In genomic region chr10:8912706-8913275, GRCm38 (mm10) we compare ENCODE assay signal across 8 mouse cellular contexts. TPM values are rescaled to one million over a fixed set of nuclear protein-coding genes. Genes with fewer than 3 reads are reported as not detected.
DNase-seq lines count a peak whose midpoint lies in the region; ATAC-seq and TF ChIP-seq lines count a peak whose summit lies in the region.

No protein-coding gene starts in this region.

- no peak overlapping the region for H3K4me3 ChIP-seq in intestine, postnatal 0 days (ENCODE audit: low read depth, low read length)
- no peak overlapping the region for H3K4me3 ChIP-seq in intestine, embryonic 16.5 days (ENCODE audit: low read length)
- no peak overlapping the region for H3K4me3 ChIP-seq in liver, embryonic 14.5 days (ENCODE audit: insufficient read depth in 1 of 2, low read depth in 2 of 2, low read length in 2 of 2)

- peak; percentile 39 for DNase-seq in adrenal gland, postnatal 25 days
- DNase-seq in liver, embryonic 14.5 days (ENCODE audit: low read depth in 3 of 3, low spot score in 3 of 3): no peak
- peak; percentile 5 to 57 for DNase-seq in spleen, postnatal 10 days (ENCODE audit: low spot score in 2 of 2)
- no peak for DNase-seq in layer of hippocampus, postnatal 36 days
- no peak for DNase-seq in left cerebral cortex, postnatal 4 days
- no peak for DNase-seq in right cerebral cortex, adult 2 months (ENCODE audit: low spot score in 2 of 2)

- H3K36me3 ChIP-seq in intestine, postnatal 0 days (ENCODE audit: control insufficient read depth, insufficient read depth): no peaks in the 10 kb centered on the region
- H3K36me3 ChIP-seq in intestine, embryonic 16.5 days (ENCODE audit: control insufficient read depth, insufficient read depth, low read length): no peaks in the 10 kb centered on the region
- no peaks in the 10 kb centered on the region for H3K36me3 ChIP-seq in liver, embryonic 14.5 days (replicated peaks; ENCODE audit: control insufficient read depth, insufficient read depth, low read depth)

- H3K4me1 ChIP-seq in intestine, postnatal 0 days (replicated peaks; ENCODE audit: control insufficient read depth, insufficient read depth, low read length): 0 out of 2 replicates have a peak, but pooled peaks cover 4% of the 10 kb centered on the region
- peaks cover 10% of the 10 kb centered on the region for H3K4me1 ChIP-seq in intestine, embryonic 16.5 days (ENCODE audit: control insufficient read depth, insufficient read depth, low read length)
- no peaks in the 10 kb centered on the region; a peak in 1 of 4 replicates for H3K4me1 ChIP-seq in liver, embryonic 14.5 days (replicated peaks; ENCODE audit: control insufficient read depth in 2 of 2, insufficient read depth in 2 of 2, low read length in 1 of 2)

- TF ChIP-seq CTCF in intestine, postnatal 0 days (IDR thresholded peaks at IDR 0.05; ENCODE audit: low read depth): peak; percentile 62
- peak; percentile 53; the same call in 1 of the 2 replicates for TF ChIP-seq CTCF in liver, embryonic 14.5 days (IDR thresholded peaks at IDR 0.05; ENCODE audit: low read depth)

- intact Hi-C loops in left cerebral cortex, postnatal 4 days (cut with DNase I): no loop called here

- TF ChIP-seq EP300 in liver, embryonic 14.5 days (IDR thresholded peaks at IDR 0.05; ENCODE audit: low read depth): no peak

- H3K27ac ChIP-seq in intestine, postnatal 0 days (ENCODE audit: low read depth, low read length): no peak overlapping the region
- H3K27ac ChIP-seq in intestine, embryonic 16.5 days (ENCODE audit: low read length): no peak overlapping the region
- H3K27ac ChIP-seq in liver, embryonic 14.5 days: no peak overlapping the region

- H3K4me2 ChIP-seq in intestine, postnatal 0 days (replicated peaks; ENCODE audit: low read depth): no peak overlapping the region
- no peak overlapping the region for H3K4me2 ChIP-seq in intestine, embryonic 16.5 days (ENCODE audit: low read depth, low read length)
- no peak overlapping the region for H3K4me2 ChIP-seq in liver, embryonic 14.5 days (ENCODE audit: low read depth)

- WGBS in intestine, postnatal 0 days: 75% methylated on average over 5 of the region's 5 CpGs
- 72% methylated on average over 5 of the region's 5 CpGs for WGBS in intestine, embryonic 16.5 days
- WGBS in liver, embryonic 14.5 days (ENCODE audit: insufficient replicate concordance): 46% methylated on average over 5 of the region's 5 CpGs

- no peak overlapping the region for H3K9ac ChIP-seq in intestine, postnatal 0 days (ENCODE audit: low read depth, low read length)
- no peak overlapping the region for H3K9ac ChIP-seq in intestine, embryonic 16.5 days (ENCODE audit: low read depth, low read length)
- no peak overlapping the region for H3K9ac ChIP-seq in liver, embryonic 14.5 days (replicated peaks)

- no peak for ATAC-seq in intestine, postnatal 0 days
- ATAC-seq in intestine, embryonic 16.5 days: no peak
- no peak for ATAC-seq in liver, embryonic 14.5 days (ENCODE audit: insufficient read depth)

- H3K27me3 ChIP-seq in intestine, postnatal 0 days (replicated peaks; ENCODE audit: control insufficient read depth, insufficient read depth, low read length): no peaks in the 10 kb centered on the region
- no peaks in the 10 kb centered on the region for H3K27me3 ChIP-seq in intestine, embryonic 16.5 days (replicated peaks; ENCODE audit: control insufficient read depth, insufficient read depth, low read length)
- no peaks in the 10 kb centered on the region for H3K27me3 ChIP-seq in liver, embryonic 14.5 days (ENCODE audit: control insufficient read depth, insufficient read depth, low read length)

- no peaks in the 10 kb centered on the region for H3K9me3 ChIP-seq in intestine, postnatal 0 days (ENCODE audit: control insufficient read depth)
- no peaks in the 10 kb centered on the region for H3K9me3 ChIP-seq in intestine, embryonic 16.5 days (ENCODE audit: control insufficient read depth, low read length)
- H3K9me3 ChIP-seq in liver, embryonic 14.5 days (ENCODE audit: control insufficient read depth, low read length): no peaks in the 10 kb centered on the region

RNA-seq across cellular contexts. Expression of gene Sash1, which starts 26.9 kb away (rescaled TPM):
- 2.8 and 5.1 TPM in 2 replicates for polyA plus RNA-seq in intestine, postnatal 0 days (2015; fragmentation: Nextera tagmentation; extraction: Ambion mirVana)
- 2.3 and 2.8 TPM in 2 replicates for polyA plus RNA-seq in intestine, embryonic 16.5 days (2015; fragmentation: Nextera tagmentation; extraction: Ambion mirVana)
- total RNA-seq in adrenal gland, postnatal 25 days (2021): 21.9 and 28.1 TPM in 2 replicates
- 1.0 and 1.4 TPM in 2 replicates for polyA plus RNA-seq in liver, embryonic 14.5 days (2012; rRNA removed)
- polyA plus RNA-seq in liver, embryonic 14.5 days (2014; fragmentation: Nextera tagmentation; extraction: Ambion mirVana): 0.32 and 0.77 TPM in 2 replicates
- 10 to 100 TPM; 79.8 to 81.5 TPM for total RNA-seq in layer of hippocampus, postnatal 36 days (2021)
- 10 to 100 TPM; 43.6 to 49.2 TPM for total RNA-seq in left cerebral cortex, postnatal 4 days (2021)

Comparison
In these comparisons a context has a peak if more than half of its experiments do, and no peak if none do; other contexts are left out.
1. DNase-seq: peak in adrenal gland, postnatal 25 days (single experiment) and spleen, postnatal 10 days (2 of 2); none in liver, embryonic 14.5 days (0 of 3), layer of hippocampus, postnatal 36 days (0 of 2), left cerebral cortex, postnatal 4 days (single experiment) and right cerebral cortex, adult 2 months (0 of 2).